Mouse (Mus musculus) cerebellum, adult 11-12 months (tissue): ENCODE results near the gene Hapln2.

ENCODE experiments used
- DNase-seq: peaks from one replicate; pipeline ENCODE4 v3.0.0; 2022

The Hapln2 gene

GRCm38 (mm10) chr3:88027434-88028186 is at the start of gene Hapln2:
Hapln2 (minus strand) TSS chr3:88027583.
- DNase-seq = no peak

DNA sequence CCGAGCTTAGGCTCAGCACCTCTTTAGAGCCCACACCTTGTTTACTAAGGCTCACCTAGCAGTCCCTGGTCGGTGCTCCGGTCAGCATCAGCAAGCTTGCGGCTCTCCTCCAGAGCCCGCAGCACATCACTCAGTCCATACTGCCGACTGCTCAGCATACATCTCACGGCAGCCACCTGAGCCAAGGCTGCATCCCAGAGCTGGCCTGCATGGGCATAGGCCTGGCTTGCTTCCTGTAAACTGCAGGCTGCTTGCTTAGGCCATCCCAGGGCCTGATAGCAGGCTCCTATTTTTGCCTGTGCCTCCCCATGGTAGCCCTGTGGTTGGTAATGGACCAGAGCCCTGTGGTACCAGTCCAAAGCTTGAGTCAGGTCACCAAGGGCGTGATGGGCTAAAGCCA is 47.4 kb upstream of the Hapln2 start:
- no peak for DNase-seq

DNA sequence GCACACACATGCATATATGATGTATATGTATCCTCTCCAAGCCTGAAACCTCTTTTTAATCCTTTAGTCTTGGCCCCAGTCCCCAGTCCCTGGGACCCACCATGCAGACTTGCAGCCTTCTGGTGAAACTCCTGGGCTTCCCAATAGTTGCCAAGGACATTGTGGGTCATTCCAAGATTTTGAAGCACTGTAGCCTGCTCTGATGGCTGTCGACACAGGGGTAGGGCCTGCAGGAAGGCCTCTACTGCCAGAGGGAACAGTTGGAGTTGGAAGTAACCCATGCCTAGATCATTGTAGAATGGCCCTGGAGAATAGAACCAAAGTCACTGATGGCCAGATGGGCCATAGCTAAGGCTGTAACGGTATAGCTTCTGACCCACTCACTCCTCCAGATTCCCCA is 47.0 kb upstream of the Hapln2 start:
- DNase-seq = no peak

DNA sequence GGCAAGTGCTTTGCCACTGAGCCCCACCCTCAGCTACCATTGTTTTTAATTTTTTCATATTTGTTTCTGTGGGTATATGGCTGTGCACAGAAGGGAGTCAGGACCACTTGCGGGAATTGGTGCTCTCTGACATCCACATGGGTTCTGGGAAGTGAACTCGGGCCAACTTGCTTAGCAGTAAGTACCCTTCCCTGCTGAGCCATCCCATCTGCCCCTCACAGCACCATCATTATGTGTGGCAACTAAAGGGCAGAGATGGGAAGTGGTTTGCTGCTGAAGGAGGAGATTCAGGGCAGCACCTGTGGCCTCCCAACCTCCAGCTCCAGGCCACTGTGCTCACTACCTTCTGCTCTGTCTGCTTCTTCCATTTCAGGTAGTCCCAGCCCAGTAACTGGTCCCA is 46.2 kb upstream of the Hapln2 start:
- no peak for DNase-seq

- DNase-seq = peak; percentile 79
These were observed 44.4 kb upstream of the Hapln2 start for GRCm38 (mm10) chr3:88071783-88072182.

DNA sequence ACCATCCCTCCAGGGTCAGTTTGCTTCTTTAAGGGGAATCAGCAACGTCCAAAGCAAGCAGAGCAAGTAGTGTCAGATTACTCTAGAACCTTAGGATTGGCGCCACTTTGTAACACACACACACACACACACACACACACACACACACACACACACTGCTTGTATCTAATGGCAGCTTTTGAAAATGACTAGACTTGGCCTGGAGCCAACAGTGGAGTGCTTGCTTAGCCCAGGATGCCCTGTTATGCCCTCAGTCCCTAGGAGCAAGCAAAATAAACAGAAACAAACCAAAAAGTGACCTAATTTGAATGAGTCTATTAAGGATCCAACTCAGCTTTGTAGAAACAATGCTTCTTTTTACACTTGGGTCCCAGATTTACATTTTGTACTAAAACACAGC is 41.0 kb upstream of the Hapln2 start:
- no peak for DNase-seq

GRCm38 (mm10) chr3:88057902-88058696 is 30.7 kb upstream of the Hapln2 start, which contains the start of gene Naxe:
Naxe (minus strand) TSS chr3:88058495.
- DNase-seq = peak; percentile 85

GRCm38 (mm10) chr3:88057030-88057429 is 29.6 kb upstream of the Hapln2 start:
- DNase-seq = no peak

DNA sequence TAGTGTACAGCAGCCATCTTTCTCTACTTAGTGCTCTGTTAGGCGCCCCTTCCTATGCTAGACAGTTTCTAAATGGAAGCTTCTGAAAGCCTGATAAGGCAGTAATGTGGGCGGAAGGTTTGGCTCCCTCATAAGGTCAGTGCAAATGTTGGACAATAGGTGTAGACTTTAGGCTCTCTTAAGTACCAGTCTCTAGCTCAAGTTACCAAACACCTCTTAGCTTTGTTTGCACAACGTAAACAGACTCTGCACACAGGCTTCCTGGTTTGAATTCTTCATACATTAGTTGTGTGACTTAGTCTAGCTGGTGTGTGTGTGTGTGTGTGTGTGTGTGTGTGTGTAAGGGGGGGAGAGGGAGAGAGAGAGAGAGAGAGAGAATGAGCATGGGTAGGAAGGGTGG is 22.1 kb upstream of the Hapln2 start:
- DNase-seq = no peak

DNA sequence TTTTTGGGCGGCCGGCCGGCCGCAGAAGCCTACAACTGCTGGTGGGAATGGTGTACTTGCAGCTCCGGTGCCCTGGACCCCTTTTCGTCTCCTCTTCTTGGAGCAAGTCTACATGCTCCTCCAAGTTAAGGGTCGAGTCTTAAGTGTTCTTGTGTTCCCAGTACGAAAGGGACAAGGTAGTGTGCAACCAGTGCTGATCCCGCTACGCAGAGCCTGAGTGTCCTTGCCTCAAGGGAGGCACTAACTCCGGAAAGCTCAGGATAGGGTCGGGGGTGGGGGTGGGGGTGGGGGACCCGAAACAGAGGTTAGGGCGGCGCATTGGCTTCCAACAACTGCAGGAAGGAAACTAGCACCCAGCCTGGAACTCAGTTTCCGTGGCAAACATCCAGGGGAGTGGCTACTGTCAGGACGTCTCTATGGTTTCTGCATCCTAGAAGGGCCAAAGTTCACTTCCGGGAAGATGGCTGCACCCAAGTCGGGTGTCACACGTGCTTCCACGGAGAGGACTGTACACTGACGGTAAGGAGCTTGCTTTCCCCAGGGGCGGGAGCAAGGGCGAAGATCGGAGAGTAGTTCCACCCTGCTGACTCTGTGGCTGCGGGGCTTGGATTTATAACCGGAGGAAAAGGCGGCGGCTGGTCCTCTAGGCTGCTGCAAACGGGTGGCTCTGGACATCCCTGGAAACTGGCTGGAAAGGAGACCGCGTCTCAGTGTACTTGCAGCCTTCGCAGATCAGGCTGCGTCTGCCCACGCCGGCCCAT is 15.5 kb upstream of the Hapln2 start, which contains the start of gene Gpatch4:
TSS of gene Gpatch4 (plus strand) at position 448 of the 761 bp plus-strand sequence.
- DNase-seq = peak; percentile 84

DNA sequence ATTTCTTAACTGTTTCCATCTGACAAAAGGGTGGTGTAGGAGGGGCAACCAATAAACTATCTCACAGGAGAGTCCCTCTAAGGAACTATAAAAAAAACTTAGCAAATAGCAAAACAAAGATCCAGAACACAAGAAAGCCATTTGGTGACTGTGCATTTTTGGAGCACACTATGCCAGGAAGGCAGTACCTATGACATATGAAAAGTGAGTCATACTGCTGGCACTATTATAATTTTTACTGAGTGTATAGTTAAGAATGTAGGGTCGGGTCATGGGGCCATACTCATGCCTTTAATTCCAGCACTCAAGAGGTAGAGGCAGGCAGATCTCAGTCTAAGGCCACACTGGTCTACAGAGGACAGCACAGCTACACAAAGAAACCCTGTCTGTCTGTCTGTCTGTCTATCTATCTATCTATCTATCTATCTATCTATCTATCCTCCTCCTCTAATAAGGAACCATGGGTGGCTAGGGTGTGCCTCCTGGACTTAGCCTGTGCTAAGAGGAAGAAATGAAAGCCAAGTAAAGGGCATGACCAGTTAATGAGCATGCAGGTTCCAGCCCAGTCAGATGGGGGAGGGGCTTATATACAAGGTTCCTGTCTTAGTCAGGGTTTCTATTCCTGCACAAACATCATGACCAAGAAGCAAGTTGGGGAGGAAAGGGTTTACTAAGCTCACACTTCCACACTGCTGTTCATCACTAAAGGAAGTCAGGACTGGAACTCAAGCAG is 8.3 kb upstream of the Hapln2 start:
- DNase-seq = no peak

DNA sequence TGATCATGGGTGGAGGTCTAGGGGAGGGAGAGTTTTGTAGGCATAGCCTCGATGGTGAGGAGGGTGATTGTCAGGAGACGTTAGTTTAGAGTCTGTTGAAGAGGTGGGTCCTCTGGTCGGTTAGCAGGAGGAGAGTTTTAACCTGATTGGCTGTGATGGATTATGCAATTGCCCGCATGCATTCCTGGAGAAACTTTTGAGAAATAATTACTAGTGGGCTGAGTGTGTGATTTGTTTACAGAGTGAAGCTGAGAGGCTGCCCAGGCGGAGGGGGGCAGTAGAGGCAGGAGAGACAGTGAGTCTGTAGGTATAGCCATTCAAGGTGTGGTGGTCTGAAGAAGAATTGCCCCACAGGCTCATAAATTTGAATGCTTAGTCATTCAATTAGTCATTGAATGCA is 6.1 kb upstream of the Hapln2 start:
- DNase-seq = no peak

DNA sequence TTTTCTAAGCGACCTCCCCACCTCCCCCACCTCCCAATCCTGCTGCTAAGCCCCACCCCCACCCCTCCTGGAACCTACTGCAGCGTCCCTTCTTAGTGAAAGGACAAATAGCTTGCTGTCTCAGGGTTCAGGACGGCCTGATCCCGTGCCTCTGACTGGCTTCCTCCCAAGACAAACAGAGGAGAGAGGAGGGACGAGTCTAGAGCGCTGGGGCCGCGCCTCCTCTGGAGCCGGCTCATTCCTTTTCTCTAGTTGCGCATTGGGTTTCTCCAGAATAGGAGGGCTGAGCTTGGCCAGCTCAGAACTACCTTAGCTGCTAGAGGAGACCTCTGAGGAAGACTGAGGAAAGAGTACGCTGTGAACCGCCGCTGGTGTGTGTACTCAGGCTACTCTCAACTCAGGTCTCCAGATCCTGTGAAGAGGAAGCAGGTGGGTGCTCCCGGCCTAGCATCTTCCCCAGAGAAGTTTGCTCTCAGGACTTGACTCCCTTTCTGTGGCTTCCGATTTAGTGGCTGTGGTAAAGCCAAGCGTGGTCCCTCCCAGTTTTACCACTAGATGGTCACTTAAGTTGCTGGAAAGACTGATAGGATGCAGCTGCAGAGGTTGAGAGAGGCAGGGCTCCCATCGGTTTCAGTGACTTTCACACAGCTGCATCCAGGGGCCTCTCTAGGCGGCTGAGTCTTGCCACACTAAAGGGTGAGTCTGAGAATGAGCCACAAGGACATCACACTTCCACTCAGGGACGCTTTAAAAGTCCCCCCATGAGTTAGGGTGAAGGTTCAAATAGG is 3.4 kb upstream of the Hapln2 start:
- DNase-seq = peak; percentile 29

DNA sequence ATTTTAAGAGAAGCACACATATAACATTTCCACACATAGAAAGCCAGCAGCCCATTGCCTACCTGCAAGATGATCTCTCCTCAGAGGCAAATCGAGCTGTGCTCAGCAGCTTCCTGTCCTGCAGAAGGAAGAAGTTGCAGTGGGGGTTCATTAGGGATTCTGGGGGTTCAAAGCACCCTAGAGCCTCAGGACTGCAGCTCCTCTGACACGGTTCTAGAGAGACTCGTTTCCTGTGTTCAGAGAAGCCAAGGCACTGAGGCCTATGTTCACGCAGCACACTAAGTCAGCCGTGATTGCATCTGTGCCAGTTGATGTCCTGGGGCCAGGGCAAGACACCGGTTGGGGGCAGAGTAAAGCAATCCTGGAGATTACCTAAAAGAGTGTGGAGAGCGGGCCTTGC is 560 bp downstream of the Hapln2 start:
- DNase-seq = no peak

GRCm38 (mm10) chr3:88023192-88024074 is 4.0 kb downstream of the Hapln2 start:
- DNase-seq = no peak

- peak; percentile 94 for DNase-seq
These were observed 4.8 kb downstream of the Hapln2 start for GRCm38 (mm10) chr3:88022322-88023191.

- no peak for DNase-seq
These were observed 16.6 kb downstream of the Hapln2 start for GRCm38 (mm10) chr3:88010634-88011265.

DNA sequence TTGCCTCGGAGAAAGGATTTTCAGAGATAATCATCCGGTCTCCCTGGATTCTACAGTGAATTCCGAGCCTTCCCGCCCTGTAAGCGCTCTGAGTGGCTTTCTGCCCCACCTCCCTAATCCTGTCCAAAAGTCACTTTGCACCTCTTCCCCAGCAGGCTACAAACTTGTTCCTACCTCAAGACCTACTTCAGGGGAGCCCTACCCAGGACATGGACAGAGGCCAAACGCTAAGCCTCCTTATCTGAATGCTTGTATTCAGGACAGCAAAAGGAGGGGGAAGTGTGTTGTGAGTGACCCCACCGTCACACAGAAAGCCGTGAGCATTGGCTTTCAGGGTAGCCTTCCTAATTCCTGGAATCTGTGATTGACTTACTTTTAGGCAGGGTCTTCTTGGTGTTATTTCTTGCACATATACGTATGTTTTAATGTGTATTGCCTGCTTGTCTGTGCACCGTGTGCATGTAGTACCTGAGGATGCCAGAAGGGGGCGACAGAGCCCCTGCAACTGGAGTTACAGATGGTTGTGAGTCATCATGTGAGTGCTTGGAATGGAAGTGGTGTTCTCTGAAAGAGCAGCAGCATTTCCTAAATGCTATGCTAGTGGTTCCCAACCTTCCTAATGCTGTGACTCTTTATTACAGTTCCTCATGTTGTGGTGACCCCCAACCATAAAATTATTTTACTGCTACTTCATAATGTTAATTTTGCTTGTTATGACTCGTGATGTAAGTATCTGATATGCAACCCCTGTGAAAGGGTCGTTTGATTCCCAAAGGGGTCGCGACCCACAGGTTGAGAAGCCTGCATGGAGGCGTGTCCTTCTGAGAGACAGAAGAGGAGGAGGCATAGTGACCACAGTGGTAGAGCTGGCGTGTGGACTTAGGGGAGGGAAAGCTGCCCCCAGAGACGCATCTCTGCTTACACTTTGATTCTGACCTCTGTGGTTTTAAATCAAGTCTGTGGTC is 21.3 kb downstream of the Hapln2 start:
- DNase-seq = no peak
